Mouse (Mus musculus) erythroblast, embryonic 14.5 days (primary cell): ENCODE results near the gene Pam. TPM values are rescaled to one million over a fixed set of nuclear protein-coding genes. Genes with fewer than 3 reads are reported as not detected.

Experiments
- H3K27me3 ChIP-seq: 2 replicates; pipeline ENCODE4 v1.6.1; 2012; ENCODE audit warnings: inconsistent platforms; ENCODE audit not compliant: control insufficient read depth
- H3K36me3 ChIP-seq: 2 replicates; pipeline ENCODE4 v1.6.1; 2012; ENCODE audit warnings: mild to moderate bottlenecking, inconsistent platforms; ENCODE audit not compliant: control insufficient read depth
- H3K4me1 ChIP-seq: 2 replicates; pipeline ENCODE4 v1.6.1; 2012; ENCODE audit warnings: inconsistent platforms; ENCODE audit not compliant: control insufficient read depth
- H3K4me3 ChIP-seq: replicated peaks from 2 replicates; pipeline ENCODE3; 2012; ENCODE audit warnings: moderate library complexity, mild to moderate bottlenecking, inconsistent platforms
- H3K9me3 ChIP-seq: 2 replicates; pipeline ENCODE4 v1.6.1; 2012; ENCODE audit warnings: low read length, inconsistent platforms, mixed read lengths; ENCODE audit not compliant: control insufficient read depth
- GATA1 ChIP-seq: IDR thresholded peaks from 2 replicates; pipeline ENCODE4 v1.6.1; 2012; ENCODE audit warnings: low read length, inconsistent platforms, mixed read lengths
- TAL1 ChIP-seq: IDR thresholded peaks from 3 replicates; pipeline ENCODE4 v1.6.1; 2012; ENCODE audit warnings: low read length, inconsistent platforms, mixed read lengths
- polyA plus RNA-seq: library from polyadenylated mRNA; stranded (reverse); fragments of >175 nt; gene quantifications from 2 replicates; pipeline ENCODE4 v1.2.3, GENCODE M21; 2012

Gene Pam
- polyA plus RNA-seq, 1 experiment, result 0.12 TPM

GRCm38 (mm10) chr1:97877037-97877436 lies 218.4 kb downstream of the Pam start:
- 0 out of 2 replicates have a peak, but pooled peaks cover 2% of the 10 kb centered on the region for H3K9me3 ChIP-seq
- no peaks in the 10 kb centered on the region for H3K27me3 ChIP-seq
- TF ChIP-seq GATA1 (no peak), TAL1 (no peak)
- H3K4me1 ChIP-seq, result no peaks in the 10 kb centered on the region
- H3K36me3 ChIP-seq, result no peaks in the 10 kb centered on the region
- no peak overlapping the region for H3K4me3 ChIP-seq

- H3K27me3 ChIP-seq, result no peaks in the 10 kb centered on the region
- H3K36me3 ChIP-seq, result no peaks in the 10 kb centered on the region
- no peak overlapping the region for H3K4me3 ChIP-seq
- TF ChIP-seq GATA1 (no peak), TAL1 (no peak)
- no peaks in the 10 kb centered on the region for H3K4me1 ChIP-seq
- 0 out of 2 replicates have a peak, but pooled peaks cover 2% of the 10 kb centered on the region for H3K9me3 ChIP-seq
These were observed 221.9 kb downstream of the Pam start for GRCm38 (mm10) chr1:97873490-97874054.

GRCm38 (mm10) chr1:97872493-97872892 lies 223.0 kb downstream of the Pam start:
- Histone ChIP-seq H3K4me3 (no peak overlapping the region), H3K27me3 (no peaks in the 10 kb centered on the region), H3K4me1 (no peaks in the 10 kb centered on the region), H3K9me3 (0 out of 2 replicates have a peak, but pooled peaks cover 2% of the 10 kb centered on the region), H3K36me3 (no peaks in the 10 kb centered on the region)
- TF ChIP-seq TAL1 (no peak), GATA1 (no peak)

GRCm38 (mm10) chr1:97872072-97872471 lies 223.4 kb downstream of the Pam start:
- no peaks in the 10 kb centered on the region for H3K4me1 ChIP-seq
- H3K9me3 ChIP-seq, result 0 out of 2 replicates have a peak, but pooled peaks cover 2% of the 10 kb centered on the region
- no peaks in the 10 kb centered on the region for H3K36me3 ChIP-seq
- H3K27me3 ChIP-seq, result no peaks in the 10 kb centered on the region
- TF ChIP-seq GATA1, result no peak
- TF ChIP-seq TAL1, result no peak
- H3K4me3 ChIP-seq, result no peak overlapping the region

GRCm38 (mm10) chr1:97864135-97864534 lies 231.3 kb downstream of the Pam start:
- no peaks in the 10 kb centered on the region for H3K27me3 ChIP-seq
- H3K4me1 ChIP-seq, result no peaks in the 10 kb centered on the region
- H3K36me3 ChIP-seq, result no peaks in the 10 kb centered on the region
- H3K4me3 ChIP-seq, result no peak overlapping the region
- no peak for TF ChIP-seq GATA1
- TF ChIP-seq TAL1, result no peak
- H3K9me3 ChIP-seq, result no peaks in the 10 kb centered on the region

GRCm38 (mm10) chr1:97863140-97863539 lies 232.3 kb downstream of the Pam start:
- TF ChIP-seq GATA1 (no peak), TAL1 (no peak)
- no peak overlapping the region for H3K4me3 ChIP-seq
- H3K36me3 ChIP-seq, result no peaks in the 10 kb centered on the region
- H3K9me3 ChIP-seq, result no peaks in the 10 kb centered on the region
- no peaks in the 10 kb centered on the region for H3K27me3 ChIP-seq
- no peaks in the 10 kb centered on the region for H3K4me1 ChIP-seq

GRCm38 (mm10) chr1:97862734-97863133 lies 232.7 kb downstream of the Pam start:
- Histone ChIP-seq H3K9me3 (no peaks in the 10 kb centered on the region), H3K4me1 (no peaks in the 10 kb centered on the region), H3K4me3 (no peak overlapping the region), H3K27me3 (no peaks in the 10 kb centered on the region), H3K36me3 (no peaks in the 10 kb centered on the region)
- TF ChIP-seq TAL1 (no peak), GATA1 (no peak)

- no peak overlapping the region for H3K4me3 ChIP-seq
- H3K27me3 ChIP-seq, result no peaks in the 10 kb centered on the region
- no peak for TF ChIP-seq GATA1
- no peak for TF ChIP-seq TAL1
- no peaks in the 10 kb centered on the region for H3K9me3 ChIP-seq
- H3K4me1 ChIP-seq, result no peaks in the 10 kb centered on the region
- H3K36me3 ChIP-seq, result no peaks in the 10 kb centered on the region
These were observed 241.2 kb downstream of the Pam start for GRCm38 (mm10) chr1:97854256-97854655.

GRCm38 (mm10) chr1:97851601-97852175 lies 243.8 kb downstream of the Pam start:
- H3K27me3 ChIP-seq, result no peaks in the 10 kb centered on the region
- no peaks in the 10 kb centered on the region for H3K4me1 ChIP-seq
- no peaks in the 10 kb centered on the region for H3K9me3 ChIP-seq
- H3K4me3 ChIP-seq, result no peak overlapping the region
- no peaks in the 10 kb centered on the region for H3K36me3 ChIP-seq
- no peak for TF ChIP-seq TAL1
- no peak for TF ChIP-seq GATA1
